8 mouse cellular contexts compared by ENCODE assay signal in genomic region chr17:4945871-4946331, GRCm38 (mm10). TPM values are rescaled to one million over a fixed set of nuclear protein-coding genes. Genes with fewer than 3 reads are reported as not detected.
A peak's percentile ranks its signal among the peaks of the same experiment; 100 is the strongest.
DNase-seq lines count a peak whose midpoint lies in the region; ATAC-seq lines count a peak whose summit lies in the region.

No protein-coding gene starts in this region.

- DNase-seq in frontal cortex, postnatal 25 days (ENCODE audit: low spot score in 2 of 2): no peak
- DNase-seq in embryo, embryonic 10.5 days (ENCODE audit: low spot score): peak; percentile 62
- peak; percentile 94 for DNase-seq in heart, adult 11 months
- peak; percentile 61 to 76 for DNase-seq in lung, adult 18-20 months
- DNase-seq in urinary bladder, postnatal 25 days (ENCODE audit: low spot score): peak; percentile 62

- H3K9me3 ChIP-seq in intestine, embryonic 15.5 days: no peaks in the 10 kb centered on the region

- peak overlapping the region; percentile 67 for H3K27ac ChIP-seq in intestine, embryonic 15.5 days

- peak; percentile 27; the same call in 1 of the 2 replicates for ATAC-seq in frontal cortex, adult (ENCODE audit: low TSS enrichment)
- peak; percentile 75 for ATAC-seq in intestine, embryonic 15.5 days
- peak; percentile 61; the same call in 1 of the 2 replicates for ATAC-seq in neutrophil, adult 5-6 weeks (ENCODE audit: extremely low read depth, insufficient number of reproducible peaks, low FRiP score, poor library complexity, severe bottlenecking)

- no peaks in the 10 kb centered on the region for H3K27me3 ChIP-seq in intestine, embryonic 15.5 days (replicated peaks)

- no peaks in the 10 kb centered on the region for H3K36me3 ChIP-seq in intestine, embryonic 15.5 days

- peaks cover 11% of the 10 kb centered on the region; the same call in 1 of the 2 replicates for H3K4me1 ChIP-seq in intestine, embryonic 15.5 days (replicated peaks)

- no peak overlapping the region for H3K4me3 ChIP-seq in intestine, embryonic 15.5 days (replicated peaks)

- 18% methylated on average over 11 of the region's 11 CpGs for WGBS in intestine, embryonic 15.5 days

- peak overlapping the region; percentile 49 for H3K4me2 ChIP-seq in intestine, embryonic 15.5 days (replicated peaks)

- no peak overlapping the region for H3K9ac ChIP-seq in intestine, embryonic 15.5 days

RNA-seq across cellular contexts. Expression of gene Arid1b, which starts 48.2 kb away (rescaled TPM):
- polyA plus RNA-seq in intestine, embryonic 15.5 days (2015; fragmentation: Nextera tagmentation; extraction: Ambion mirVana): 7.4 and 9.1 TPM in 2 replicates
- 54.9 and 55.1 TPM in 2 replicates for total RNA-seq in neutrophil, adult 5-6 weeks (2017)

Comparison
In these comparisons a context has a peak if more than half of its experiments do, and no peak if none do; other contexts are left out.
1. DNase-seq: peak in embryo, embryonic 10.5 days (single experiment), heart, adult 11 months (single experiment), lung, adult 18-20 months (2 of 2) and urinary bladder, postnatal 25 days (single experiment); none in frontal cortex, postnatal 25 days (0 of 2).
2. Peak in every context shown above with its lines, with median percentiles within 50 percentile points of each other: ATAC-seq.